10 mouse cellular contexts compared by ENCODE assay signal in the genomic region with DNA sequence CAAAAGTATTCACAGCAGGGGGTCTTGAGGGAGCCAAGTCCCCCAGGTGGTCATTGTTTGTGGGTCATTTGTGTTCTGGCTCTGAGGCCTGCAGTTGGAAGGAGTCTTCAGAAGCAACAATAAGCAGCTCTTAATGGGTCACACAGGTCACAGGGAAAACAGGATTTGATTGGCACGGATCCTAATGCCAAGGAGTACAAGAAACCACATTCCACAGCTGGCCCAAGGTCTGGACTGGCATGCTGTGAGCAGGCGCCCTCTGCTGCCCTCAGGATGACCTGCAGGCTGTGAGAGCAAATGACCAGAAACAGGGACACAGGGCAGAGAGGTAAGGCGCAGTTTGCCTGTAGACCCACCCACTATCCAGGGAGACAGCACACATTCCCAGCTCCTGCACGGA. TPM values are rescaled to one million over a fixed set of nuclear protein-coding genes. Genes with fewer than 3 reads are reported as not detected.
DNase-seq lines count a peak whose midpoint lies in the region; ATAC-seq and TF ChIP-seq lines count a peak whose summit lies in the region.
"Had no signal": no experiment of that assay in that cellular context is flagged by ENCODE, and none has a peak within 500 bp of the region (broad histone marks: within the 10 kb centered on the region; RNA-seq: fewer than 3 reads in every experiment).

No protein-coding gene starts in this region.

- H3K4me3 ChIP-seq in forebrain, embryonic 12.5 days (replicated peaks), result no peak overlapping the region
- no peak overlapping the region for H3K4me3 ChIP-seq in forebrain, embryonic 13.5 days
- H3K4me3 ChIP-seq in testis, adult 2 months (ENCODE audit: control insufficient read depth, low read depth, low read length), result no peak overlapping the region
- H3K4me3 ChIP-seq in forebrain, postnatal 0 days (ENCODE audit: low read depth, low read length), result no peak overlapping the region
- H3K4me3 ChIP-seq: hindbrain, embryonic 15.5 days had no signal

- no peak for DNase-seq in testis, postnatal 14 days (ENCODE audit: low spot score)
- peak; percentile 26 for DNase-seq in forebrain, postnatal 0 days
- peak; percentile 23 for DNase-seq in lung, postnatal 25 days (ENCODE audit: low spot score)
- DNase-seq in gastrocnemius, adult 8-10 months (ENCODE audit: low spot score in 2 of 2), result no peak
- no peak for DNase-seq in gastrocnemius, postnatal 36 days

- no peak overlapping the region for H3K27ac ChIP-seq in forebrain, embryonic 12.5 days
- H3K27ac ChIP-seq in forebrain, embryonic 13.5 days, result no peak overlapping the region
- H3K27ac ChIP-seq in testis, adult 2 months (ENCODE audit: control insufficient read depth, insufficient read depth, low read depth, low read length), result no peak overlapping the region
- H3K27ac ChIP-seq in forebrain, postnatal 0 days (ENCODE audit: low read depth, low read length), result no peak overlapping the region
- H3K27ac ChIP-seq: hindbrain, embryonic 15.5 days had no signal

- intact Hi-C loops in gastrocnemius, postnatal 36 days (cut with DNase I), result no loop called here

- 0 out of 2 replicates have a peak, but pooled peaks cover 4% of the 10 kb centered on the region for H3K27me3 ChIP-seq in forebrain, embryonic 12.5 days
- H3K27me3 ChIP-seq in forebrain, embryonic 13.5 days, result no peaks in the 10 kb centered on the region
- H3K27me3 ChIP-seq in testis, adult 2 months (ENCODE audit: control insufficient read depth, insufficient read depth, low read length), result no peaks in the 10 kb centered on the region
- no peaks in the 10 kb centered on the region for H3K27me3 ChIP-seq in forebrain, postnatal 0 days (ENCODE audit: insufficient read depth, low read length)
- H3K27me3 ChIP-seq: hindbrain, embryonic 15.5 days had no signal

- H3K4me2 ChIP-seq in forebrain, embryonic 12.5 days, result no peak overlapping the region
- H3K4me2 ChIP-seq in forebrain, embryonic 13.5 days, result no peak overlapping the region
- no peak overlapping the region for H3K4me2 ChIP-seq in forebrain, postnatal 0 days (ENCODE audit: low read depth)
- H3K4me2 ChIP-seq: hindbrain, embryonic 15.5 days had no signal

- H3K4me1 ChIP-seq in forebrain, embryonic 12.5 days, result peaks cover 6% of the 10 kb centered on the region; the same call in 1 of the 2 replicates
- H3K4me1 ChIP-seq in forebrain, embryonic 13.5 days, result peaks cover 5% of the 10 kb centered on the region; the same call in 1 of the 2 replicates
- peaks cover 6% of the 10 kb centered on the region for H3K4me1 ChIP-seq in testis, adult 2 months (ENCODE audit: control insufficient read depth, insufficient read depth, low read length)
- no peaks in the 10 kb centered on the region for H3K4me1 ChIP-seq in forebrain, postnatal 0 days (ENCODE audit: insufficient read depth)
- H3K4me1 ChIP-seq: hindbrain, embryonic 15.5 days had no signal

- peak; percentile 82; the same call in 1 of the 2 replicates for TF ChIP-seq CTCF in testis, adult 2 months (IDR thresholded peaks at IDR 0.05; ENCODE audit: control insufficient read depth, insufficient read depth, insufficient replicate concordance, low read depth, low read length)
- TF ChIP-seq CTCF in forebrain, postnatal 0 days (IDR thresholded peaks at IDR 0.05; ENCODE audit: low read depth), result peak; percentile 67

- TF ChIP-seq POLR2A in testis, adult 2 months (IDR thresholded peaks at IDR 0.05; ENCODE audit: control insufficient read depth, low read depth, low read length), result no peak

- no peak overlapping the region for H3K9ac ChIP-seq in forebrain, embryonic 12.5 days
- no peak overlapping the region for H3K9ac ChIP-seq in forebrain, embryonic 13.5 days
- no peak overlapping the region for H3K9ac ChIP-seq in forebrain, postnatal 0 days
- H3K9ac ChIP-seq: hindbrain, embryonic 15.5 days had no signal

- 12% methylated on average over 4 of the region's 4 CpGs for whole genome bisulfite sequencing in forebrain, embryonic 12.5 days
- WGBS in forebrain, embryonic 13.5 days, result 12% methylated on average over 4 of the region's 4 CpGs
- WGBS in forebrain, postnatal 0 days, result 22% methylated on average over 4 of the region's 4 CpGs

- H3K36me3 ChIP-seq in forebrain, embryonic 12.5 days (replicated peaks), result no peaks in the 10 kb centered on the region
- no peaks in the 10 kb centered on the region for H3K36me3 ChIP-seq in forebrain, embryonic 13.5 days (ENCODE audit: poor library complexity, severe bottlenecking)
- no peaks in the 10 kb centered on the region for H3K36me3 ChIP-seq in testis, adult 2 months (ENCODE audit: control insufficient read depth, insufficient read depth, low read length)
- H3K36me3 ChIP-seq in forebrain, postnatal 0 days (ENCODE audit: insufficient read depth), result no peaks in the 10 kb centered on the region
- H3K36me3 ChIP-seq: hindbrain, embryonic 15.5 days had no signal

- 0 out of 2 replicates have a peak, but pooled peaks have one; percentile 49 for ATAC-seq in forebrain, embryonic 12.5 days (ENCODE audit: low FRiP score)
- ATAC-seq in forebrain, embryonic 13.5 days, result no peak
- no peak for ATAC-seq in forebrain, postnatal 0 days

- no peaks in the 10 kb centered on the region for H3K9me3 ChIP-seq in forebrain, embryonic 12.5 days
- H3K9me3 ChIP-seq in forebrain, embryonic 13.5 days (replicated peaks), result no peaks in the 10 kb centered on the region
- H3K9me3 ChIP-seq in forebrain, postnatal 0 days (ENCODE audit: low read length), result peaks cover 2% of the 10 kb centered on the region; the same call in 1 of the 2 replicates
- H3K9me3 ChIP-seq: hindbrain, embryonic 15.5 days had no signal

RNA-seq across cellular contexts. Expression of a gene that starts 23.0 kb away (rescaled TPM):
- polyA plus RNA-seq in forebrain, embryonic 12.5 days (2016; fragmentation: Nextera tagmentation; extraction: Ambion mirVana), result 1.00 and 1.3 TPM in 2 replicates
- 1.2 and 1.4 TPM in 2 replicates for polyA plus RNA-seq in forebrain, embryonic 13.5 days (2015; fragmentation: Nextera tagmentation; extraction: Ambion mirVana)
- polyA plus RNA-seq in testis, adult 2 months (2012; rRNA removed), result 1.2 and 1.9 TPM in 2 replicates
- 18.8 and 25.6 TPM in 2 replicates for total RNA-seq in forebrain, postnatal 0 days (2014; rRNA removed)
- polyA plus RNA-seq in forebrain, postnatal 0 days (2015; fragmentation: Nextera tagmentation; extraction: Ambion mirVana), result 3.9 and 4.6 TPM in 2 replicates
- under 1 TPM in 1 of 4 experiments, not detected in 3; 0.12 TPM for total RNA-seq in gastrocnemius, adult 8-10 months (2022)
- total RNA-seq in gastrocnemius, postnatal 36 days (2021), result not detected
- total RNA-seq: neutrophil, adult 5-6 weeks had no signal

RNA-seq across cellular contexts. Expression of a gene that starts 32.1 kb away (rescaled TPM):
- polyA plus RNA-seq in forebrain, embryonic 12.5 days (2016; fragmentation: Nextera tagmentation; extraction: Ambion mirVana), result 23.1 and 25.7 TPM in 2 replicates
- 17.1 and 18.1 TPM in 2 replicates for polyA plus RNA-seq in forebrain, embryonic 13.5 days (2015; fragmentation: Nextera tagmentation; extraction: Ambion mirVana)
- 51.0 and 52.4 TPM in 2 replicates for polyA plus RNA-seq in testis, adult 2 months (2012; rRNA removed)
- total RNA-seq in forebrain, postnatal 0 days (2014; rRNA removed), result 17.4 and 18.5 TPM in 2 replicates
- polyA plus RNA-seq in forebrain, postnatal 0 days (2015; fragmentation: Nextera tagmentation; extraction: Ambion mirVana), result 9.4 and 12.5 TPM in 2 replicates
- total RNA-seq in gastrocnemius, adult 8-10 months (2022), result 1 to 10 TPM; 3.0 to 6.3 (median 5.8) TPM
- total RNA-seq in gastrocnemius, postnatal 36 days (2021), result 1 to 10 TPM; 7.6 to 8.4 TPM

RNA-seq across cellular contexts. Expression of a gene that starts 43.6 kb away (rescaled TPM):
- 821 and 873 TPM in 2 replicates for polyA plus RNA-seq in forebrain, embryonic 12.5 days (2016; fragmentation: Nextera tagmentation; extraction: Ambion mirVana)
- 746 and 789 TPM in 2 replicates for polyA plus RNA-seq in forebrain, embryonic 13.5 days (2015; fragmentation: Nextera tagmentation; extraction: Ambion mirVana)
- polyA plus RNA-seq in testis, adult 2 months (2012; rRNA removed), result 254 and 277 TPM in 2 replicates
- 258 and 312 TPM in 2 replicates for total RNA-seq in forebrain, postnatal 0 days (2014; rRNA removed)
- 330 and 336 TPM in 2 replicates for polyA plus RNA-seq in forebrain, postnatal 0 days (2015; fragmentation: Nextera tagmentation; extraction: Ambion mirVana)
- total RNA-seq in gastrocnemius, adult 8-10 months (2022), result 10 to 100 TPM; 78.9 to 95.9 (median 82.7) TPM
- total RNA-seq in gastrocnemius, postnatal 36 days (2021), result 10 to 100 TPM; 60.3 to 64.1 TPM

Comparison
In these comparisons a context has a peak if more than half of its experiments do, and no peak if none do; other contexts are left out.
1. DNase-seq: peak in forebrain, postnatal 0 days (single experiment) and lung, postnatal 25 days (single experiment); none in testis, postnatal 14 days (single experiment), gastrocnemius, adult 8-10 months (0 of 2) and gastrocnemius, postnatal 36 days (0 of 2).